8 mouse cellular contexts compared by ENCODE assay signal in the genomic region with DNA sequence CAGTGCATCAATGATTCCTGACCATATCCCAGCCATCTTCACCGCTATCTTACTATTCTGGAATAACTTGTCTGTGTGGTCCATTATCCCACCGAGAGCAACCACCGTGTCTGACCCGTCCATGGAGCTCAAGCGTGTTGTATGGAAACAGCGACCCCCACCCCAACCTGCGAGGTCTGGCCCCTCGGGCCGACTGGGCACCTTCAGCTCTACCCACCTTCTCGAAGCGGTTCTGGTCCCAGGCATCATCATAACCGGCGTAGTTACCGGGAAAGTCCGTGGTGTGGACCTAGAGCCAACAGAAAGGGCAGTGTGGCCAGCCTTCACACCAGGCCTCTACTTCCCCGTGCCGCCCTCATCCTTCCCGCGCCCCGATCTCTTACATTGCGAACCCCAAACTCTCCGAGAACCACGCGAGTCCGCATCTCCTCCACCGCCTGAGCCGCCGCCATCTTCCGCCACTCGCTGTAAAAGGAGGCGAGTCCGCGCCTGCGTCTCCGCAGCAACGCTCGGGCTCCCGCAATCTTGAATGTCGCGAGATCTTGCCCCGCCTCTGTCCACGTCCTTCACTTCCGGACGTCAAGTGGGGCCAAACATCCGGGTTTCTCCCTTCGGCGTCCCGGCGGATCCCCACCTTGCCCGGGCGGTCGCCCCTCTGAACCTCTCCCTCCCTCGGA. TPM values are rescaled to one million over a fixed set of nuclear protein-coding genes. Genes with fewer than 3 reads are reported as not detected.
A peak's percentile ranks its signal among the peaks of the same experiment; 100 is the strongest.
DNase-seq lines count a peak whose midpoint lies in the region; ATAC-seq and TF ChIP-seq lines count a peak whose summit lies in the region.

A gene (minus strand): TSS at position 543 of the 677 bp plus-strand sequence.
A gene (plus strand): TSS at position 569 of the 677 bp plus-strand sequence.

- H3K4me3 ChIP-seq in heart, embryonic 11.5 days (ENCODE audit: low read depth, low read length) = peak within 1 kb of the TSS; percentile 76
- peak within 1 kb of the TSS; percentile 77 for H3K4me3 ChIP-seq in kidney, embryonic 16.5 days (ENCODE audit: low read length)
- peak within 1 kb of the TSS; percentile 90 for H3K4me3 ChIP-seq in liver, adult 2 months (ENCODE audit: insufficient read depth, low read depth, low read length)
- peak within 1 kb of the TSS; percentile 81 for H3K4me3 ChIP-seq in myocyte

- WGBS in heart, embryonic 11.5 days (ENCODE audit: insufficient replicate concordance) = under 1% methylated on average over 53 of the region's 53 CpGs
- under 1% methylated on average over 53 of the region's 53 CpGs for WGBS in kidney, embryonic 16.5 days
- WGBS in liver, adult 2 months = under 1% methylated on average over 53 of the region's 53 CpGs

- no peak for TF ChIP-seq CTCF in liver, adult 2 months (IDR thresholded peaks at IDR 0.05; ENCODE audit: low read depth, low read length)

- peak; percentile 77; the same call in 1 of the 2 replicates for TF ChIP-seq POLR2A in liver, adult 2 months (IDR thresholded peaks at IDR 0.05; ENCODE audit: extremely low read depth, insufficient read depth, low read length)
- peak; percentile 95 for TF ChIP-seq POLR2A in myocyte (IDR thresholded peaks at IDR 0.05; ENCODE audit: insufficient read length, low read depth)

- peak within 1 kb of the TSS; percentile 65 for H3K27ac ChIP-seq in heart, embryonic 11.5 days (ENCODE audit: low read depth, low read length)
- peak within 1 kb of the TSS; percentile 51 for H3K27ac ChIP-seq in kidney, embryonic 16.5 days (ENCODE audit: low read length)
- peak within 1 kb of the TSS; percentile 68 for H3K27ac ChIP-seq in liver, adult 2 months (replicated peaks; ENCODE audit: insufficient read depth, low read depth, low read length)

- H3K9me3 ChIP-seq in heart, embryonic 11.5 days (replicated peaks; ENCODE audit: control insufficient read depth, low read length) = no peaks in the 10 kb centered on the region
- no peaks in the 10 kb centered on the region for H3K9me3 ChIP-seq in kidney, embryonic 16.5 days (ENCODE audit: low read length)

- H3ac ChIP-seq in myocyte (ENCODE audit: control insufficient read depth, insufficient read length) = peak within 1 kb of the TSS; percentile 75

- H3K4me1 ChIP-seq in heart, embryonic 11.5 days (ENCODE audit: control insufficient read depth, insufficient read depth, low read length) = peaks cover 14% of the 10 kb centered on the region
- H3K4me1 ChIP-seq in kidney, embryonic 16.5 days (ENCODE audit: insufficient read depth, low read length) = peaks cover 21% of the 10 kb centered on the region
- peaks cover 13% of the 10 kb centered on the region for H3K4me1 ChIP-seq in liver, adult 2 months (ENCODE audit: control insufficient read depth, insufficient read depth, low read length)

- ATAC-seq in erythroblast, adult 5-6 weeks (replicated peaks; ENCODE audit: low FRiP score, poor library complexity, severe bottlenecking) = peak; percentile 92
- ATAC-seq in heart, embryonic 11.5 days (replicated peaks; ENCODE audit: insufficient number of reproducible peaks, low FRiP score, low TSS enrichment) = peak; percentile 73
- ATAC-seq in kidney, embryonic 16.5 days (ENCODE audit: low FRiP score, low TSS enrichment) = peak; percentile 90

- peak; percentile 95 for DNase-seq in B cell, adult 2 months
- peak; percentile 98 for DNase-seq in brain, adult 2 months (ENCODE audit: low read depth, low spot score)
- peak; percentile 84 for DNase-seq in liver, adult 2 months (ENCODE audit: extremely low read depth, low read depth, low spot score)
- peak; percentile 94 for DNase-seq in splenic B cell, adult 2 months (ENCODE audit: low read depth, low spot score)

- H3K4me2 ChIP-seq in heart, embryonic 11.5 days = peak within 1 kb of the TSS; percentile 73
- H3K4me2 ChIP-seq in kidney, embryonic 16.5 days (replicated peaks; ENCODE audit: low read depth, low read length) = peak within 1 kb of the TSS; percentile 89
- peak within 1 kb of the TSS; percentile 97 for H3K4me2 ChIP-seq in myocyte (ENCODE audit: low read depth)

- H3K79me2 ChIP-seq in liver, adult 2 months (ENCODE audit: control insufficient read depth, insufficient read depth, low read length) = peaks cover 7% of the 10 kb centered on the region; the same call in 1 of the 2 replicates
- H3K79me2 ChIP-seq in myocyte (ENCODE audit: control insufficient read depth, insufficient read depth) = peaks cover 39% of the 10 kb centered on the region

- H3K9ac ChIP-seq in heart, embryonic 11.5 days (ENCODE audit: low read depth, low read length) = peak within 1 kb of the TSS; percentile 84
- H3K9ac ChIP-seq in kidney, embryonic 16.5 days (replicated peaks; ENCODE audit: low read length) = peak within 1 kb of the TSS; percentile 88
- peak within 1 kb of the TSS; percentile 92 for H3K9ac ChIP-seq in liver, adult 2 months (ENCODE audit: low read depth, low read length)

- no peaks in the 10 kb centered on the region for H3K27me3 ChIP-seq in heart, embryonic 11.5 days (ENCODE audit: control insufficient read depth, insufficient read depth, low read length)
- no peaks in the 10 kb centered on the region for H3K27me3 ChIP-seq in kidney, embryonic 16.5 days (ENCODE audit: insufficient read depth, low read length)
- no peaks in the 10 kb centered on the region for H3K27me3 ChIP-seq in liver, adult 2 months (ENCODE audit: control insufficient read depth, insufficient read depth, low read length)
- no peaks in the 10 kb centered on the region for H3K27me3 ChIP-seq in myocyte (ENCODE audit: control insufficient read depth, insufficient read depth, insufficient read length)
- no peaks in the 10 kb centered on the region for H3K27me3 ChIP-seq in splenic B cell, adult 2 months (ENCODE audit: control insufficient read depth, insufficient read depth, low read length, poor library complexity, severe bottlenecking)

- peaks cover 35% of the 10 kb centered on the region for H3K36me3 ChIP-seq in heart, embryonic 11.5 days (ENCODE audit: control insufficient read depth, insufficient read depth, low read length)
- peaks cover 66% of the 10 kb centered on the region for H3K36me3 ChIP-seq in kidney, embryonic 16.5 days (ENCODE audit: insufficient read depth, low read length)
- peaks cover 4% of the 10 kb centered on the region; the same call in 1 of the 2 replicates for H3K36me3 ChIP-seq in liver, adult 2 months (ENCODE audit: control insufficient read depth, insufficient read depth, low read length)
- peaks cover 7% of the 10 kb centered on the region for H3K36me3 ChIP-seq in myocyte (ENCODE audit: control insufficient read depth, insufficient read depth)
- peaks cover 6% of the 10 kb centered on the region for H3K36me3 ChIP-seq in splenic B cell, adult 2 months (ENCODE audit: control insufficient read depth, insufficient read depth, low read length, poor library complexity, severe bottlenecking)

TF ChIP-seq in myocyte, 11 proteins besides CTCF, POLR2A, EP300 and RAD21:
- TF ChIP-seq TCF3 (IDR thresholded peaks at IDR 0.05; ENCODE audit: insufficient read length, low read depth) (no peak), CEBPB (IDR thresholded peaks at IDR 0.05; ENCODE audit: insufficient read depth, poor library complexity, severe bottlenecking) (no peak), POLR2AphosphoS2 (IDR thresholded peaks at IDR 0.05; ENCODE audit: insufficient read length, low read depth) (peak; percentile 93), SRF (IDR thresholded peaks at IDR 0.05; ENCODE audit: control insufficient read depth, insufficient read length, low read depth) (peak; percentile 23), REST (IDR thresholded peaks at IDR 0.05; ENCODE audit: insufficient read depth, insufficient read length) (no peak), MYOD1 (IDR thresholded peaks at IDR 0.05; ENCODE audit: control insufficient read depth in 1 of 3, insufficient read length in 2 of 3, low read depth in 2 of 3) (no peak)

RNA-seq across cellular contexts. Expression of the first gene that starts in this region (rescaled TPM):
- total RNA-seq in erythroblast, adult 5-6 weeks (2015; ENCODE audit: low replicate concordance) = 14.8 and 18.8 TPM in 2 replicates
- total RNA-seq in erythroblast, adult 5-6 weeks (2017; ENCODE audit: low replicate concordance) = 9.6 and 15.1 TPM in 2 replicates
- polyA plus RNA-seq in heart, embryonic 11.5 days (2014; fragmentation: Nextera tagmentation; extraction: Ambion mirVana) = 56.0 and 56.1 TPM in 2 replicates
- polyA plus RNA-seq in kidney, embryonic 16.5 days (2015; fragmentation: Nextera tagmentation; extraction: Ambion mirVana) = 109 TPM in 2 replicates
- 31.6 and 34.4 TPM in 2 replicates for total RNA-seq in liver, adult 2 months (2014; rRNA removed)
- polyA plus RNA-seq in liver, adult 2 months (2012; rRNA removed) = 25.2 and 25.3 TPM in 2 replicates
- 105 TPM for polyA plus RNA-seq in myocyte (2012; fragmentation: generic; extraction: Trizol)

RNA-seq across cellular contexts. Expression of the second gene that starts in this region (rescaled TPM):
- 15.4 and 42.8 TPM in 2 replicates for total RNA-seq in erythroblast, adult 5-6 weeks (2015; ENCODE audit: low replicate concordance)
- 22.7 and 29.7 TPM in 2 replicates for total RNA-seq in erythroblast, adult 5-6 weeks (2017; ENCODE audit: low replicate concordance)
- polyA plus RNA-seq in heart, embryonic 11.5 days (2014; fragmentation: Nextera tagmentation; extraction: Ambion mirVana) = 77.8 and 83.0 TPM in 2 replicates
- polyA plus RNA-seq in kidney, embryonic 16.5 days (2015; fragmentation: Nextera tagmentation; extraction: Ambion mirVana) = 132 and 139 TPM in 2 replicates
- 24.6 and 25.5 TPM in 2 replicates for total RNA-seq in liver, adult 2 months (2014; rRNA removed)
- 229 and 271 TPM in 2 replicates for polyA plus RNA-seq in liver, adult 2 months (2012; rRNA removed)
- polyA plus RNA-seq in myocyte (2012; fragmentation: generic; extraction: Trizol) = 112 TPM

Comparison
In these comparisons a context has a peak if more than half of its experiments do, and no peak if none do; other contexts are left out.
1. Peak in every context shown above with its lines: DNase-seq, ATAC-seq, H3K4me3 ChIP-seq and H3K27ac ChIP-seq.